9 mouse cellular contexts compared by ENCODE assay signal in genomic region chr17:25222504-25222940, GRCm38 (mm10). TPM values are rescaled to one million over a fixed set of nuclear protein-coding genes. Genes with fewer than 3 reads are reported as not detected.
A peak's percentile ranks its signal among the peaks of the same experiment; 100 is the strongest.
DNase-seq lines count a peak whose midpoint lies in the region; ATAC-seq and TF ChIP-seq lines count a peak whose summit lies in the region.
"Not testable (repeated sequence)": the region's sequence is repeated elsewhere in the genome, so short reads cannot be mapped to it uniquely, and the experiment has no call there.
"Had no signal": no experiment of that assay in that cellular context is flagged by ENCODE, and none has a peak within 500 bp of the region (broad histone marks: within the 10 kb centered on the region; RNA-seq: fewer than 3 reads in every experiment).

No protein-coding gene starts in this region.

- not testable (repeated sequence) for TF ChIP-seq CTCF in brain, embryonic 14.5 days (IDR thresholded peaks at IDR 0.05; ENCODE audit: borderline replicate concordance, extremely low read depth, insufficient read depth, insufficient read length); stomach, postnatal 0 days (IDR thresholded peaks at IDR 0.05; ENCODE audit: low read depth)

- ATAC-seq in embryonic facial prominence, embryonic 15.5 days (ENCODE audit: insufficient number of reproducible peaks, low FRiP score, low TSS enrichment, low read depth) = peak; percentile 76; the same call in 1 of the 2 replicates
- peak; percentile 73 for ATAC-seq in heart, embryonic 13.5 days (ENCODE audit: extremely low read depth, insufficient number of reproducible peaks, low FRiP score, low TSS enrichment)
- ATAC-seq in liver, embryonic 15.5 days (ENCODE audit: insufficient read depth) = peak; percentile 67
- peak; percentile 90 for ATAC-seq in stomach, postnatal 0 days (ENCODE audit: low FRiP score, low TSS enrichment)

- TF ChIP-seq EP300 in stomach, postnatal 0 days (optimal IDR thresholded peaks at IDR 0.05) = not testable (repeated sequence)

- peaks cover 56% of the 10 kb centered on the region for H3K36me3 ChIP-seq in embryonic facial prominence, embryonic 15.5 days
- H3K36me3 ChIP-seq in heart, embryonic 13.5 days = peaks cover 49% of the 10 kb centered on the region
- peaks cover 27% of the 10 kb centered on the region for H3K36me3 ChIP-seq in liver, embryonic 15.5 days (replicated peaks)
- H3K36me3 ChIP-seq in stomach, postnatal 0 days (ENCODE audit: control insufficient read depth, insufficient read depth, low read length) = not testable (repeated sequence)

- not testable (repeated sequence) for H3K27me3 ChIP-seq in embryonic facial prominence, embryonic 15.5 days; heart, embryonic 13.5 days (replicated peaks); liver, embryonic 15.5 days; stomach, postnatal 0 days (ENCODE audit: control insufficient read depth, insufficient read depth, low read length)

- DNase-seq in CD4-positive, CD25-positive, alpha-beta regulatory T cell, adult 2 months (ENCODE audit: low read depth, low spot score) = peak; percentile 55
- DNase-seq in brain, embryonic 14.5 days (ENCODE audit: low read depth) = peak; percentile 6
- peak; percentile 36 for DNase-seq in kidney, adult 9 months
- peak; percentile 26 to 30 for DNase-seq in natural killer cell, adult 2 months (ENCODE audit: low spot score in 2 of 2)
- DNase-seq in stomach, postnatal 0 days (ENCODE audit: low spot score) = not testable (repeated sequence)

- not testable (repeated sequence) for TF ChIP-seq POLR2A in brain, embryonic 14.5 days (IDR thresholded peaks at IDR 0.05; ENCODE audit: borderline replicate concordance, extremely low read depth, insufficient read depth, insufficient read length, poor library complexity, severe bottlenecking)

- peak overlapping the region; percentile 68 for H3K4me2 ChIP-seq in embryonic facial prominence, embryonic 15.5 days (replicated peaks)
- H3K4me2 ChIP-seq in heart, embryonic 13.5 days = peak overlapping the region; percentile 87
- peak overlapping the region; percentile 89 for H3K4me2 ChIP-seq in liver, embryonic 15.5 days
- H3K4me2 ChIP-seq in stomach, postnatal 0 days (replicated peaks; ENCODE audit: low read depth) = peak overlapping the region; percentile 70

- peak overlapping the region; percentile 41 for H3K4me3 ChIP-seq in embryonic facial prominence, embryonic 15.5 days (replicated peaks)
- peak overlapping the region; percentile 61 for H3K4me3 ChIP-seq in heart, embryonic 13.5 days
- peak overlapping the region; percentile 80 for H3K4me3 ChIP-seq in liver, embryonic 15.5 days (replicated peaks)
- H3K4me3 ChIP-seq in stomach, postnatal 0 days (ENCODE audit: low read depth, low read length) = peak overlapping the region; percentile 17; the same call in 1 of the 2 replicates

- 0 out of 2 replicates have a peak overlapping the region, but pooled peaks have one; percentile 25 for H3K27ac ChIP-seq in embryonic facial prominence, embryonic 15.5 days (replicated peaks)
- peak overlapping the region; percentile 77 for H3K27ac ChIP-seq in heart, embryonic 13.5 days (replicated peaks)
- peak overlapping the region; percentile 95 for H3K27ac ChIP-seq in liver, embryonic 15.5 days (replicated peaks)
- H3K27ac ChIP-seq in stomach, postnatal 0 days (replicated peaks) = peak overlapping the region; percentile 50; the same call in 1 of the 2 replicates

- peaks cover 20% of the 10 kb centered on the region for H3K4me1 ChIP-seq in embryonic facial prominence, embryonic 15.5 days
- peaks cover 18% of the 10 kb centered on the region for H3K4me1 ChIP-seq in heart, embryonic 13.5 days
- peaks cover 69% of the 10 kb centered on the region for H3K4me1 ChIP-seq in liver, embryonic 15.5 days (replicated peaks)
- H3K4me1 ChIP-seq in stomach, postnatal 0 days (replicated peaks; ENCODE audit: control insufficient read depth, insufficient read depth) = not testable (repeated sequence)

- not testable (repeated sequence) for H3K9ac ChIP-seq in embryonic facial prominence, embryonic 15.5 days
- peak overlapping the region; percentile 69 for H3K9ac ChIP-seq in heart, embryonic 13.5 days
- H3K9ac ChIP-seq in liver, embryonic 15.5 days = peak overlapping the region; percentile 88
- peak overlapping the region; percentile 50; the same call in 1 of the 2 replicates for H3K9ac ChIP-seq in stomach, postnatal 0 days (ENCODE audit: low read length)

- H3K9me3 ChIP-seq in embryonic facial prominence, embryonic 15.5 days (replicated peaks); heart, embryonic 13.5 days; liver, embryonic 15.5 days (replicated peaks); stomach, postnatal 0 days (ENCODE audit: control insufficient read depth, low read length): not testable (repeated sequence)

- WGBS in embryonic facial prominence, embryonic 15.5 days = 9% methylated on average over 16 of the region's 28 CpGs
- 6% methylated on average over 17 of the region's 28 CpGs for WGBS in heart, embryonic 13.5 days
- 3% methylated on average over 14 of the region's 28 CpGs for WGBS in liver, embryonic 15.5 days (ENCODE audit: insufficient replicate concordance)
- WGBS in stomach, postnatal 0 days = 23% methylated on average over 14 of the region's 28 CpGs

RNA-seq across cellular contexts. Expression of gene Gnptg, which starts 17.4 kb away (rescaled TPM):
- polyA plus RNA-seq in brain, embryonic 14.5 days (2012; rRNA removed) = 75.1 and 108 TPM in 2 replicates
- polyA plus RNA-seq in embryonic facial prominence, embryonic 15.5 days (2015; fragmentation: Nextera tagmentation; extraction: Ambion mirVana) = 40.8 and 42.7 TPM in 2 replicates
- polyA plus RNA-seq in heart, embryonic 13.5 days (2015; fragmentation: Nextera tagmentation; extraction: Ambion mirVana) = 27.9 and 28.2 TPM in 2 replicates
- polyA plus RNA-seq in liver, embryonic 15.5 days (2015; fragmentation: Nextera tagmentation; extraction: Ambion mirVana) = 19.5 and 21.6 TPM in 2 replicates
- polyA plus RNA-seq in stomach, postnatal 0 days (2015; fragmentation: Nextera tagmentation; extraction: Ambion mirVana) = 36.0 and 39.3 TPM in 2 replicates

RNA-seq across cellular contexts. Expression of gene Tsr3, which starts 17.4 kb away (rescaled TPM):
- 40.8 and 54.0 TPM in 2 replicates for polyA plus RNA-seq in brain, embryonic 14.5 days (2012; rRNA removed)
- 50.8 and 53.2 TPM in 2 replicates for polyA plus RNA-seq in embryonic facial prominence, embryonic 15.5 days (2015; fragmentation: Nextera tagmentation; extraction: Ambion mirVana)
- polyA plus RNA-seq in heart, embryonic 13.5 days (2015; fragmentation: Nextera tagmentation; extraction: Ambion mirVana) = 27.4 and 31.7 TPM in 2 replicates
- polyA plus RNA-seq in liver, embryonic 15.5 days (2015; fragmentation: Nextera tagmentation; extraction: Ambion mirVana) = 18.9 and 19.1 TPM in 2 replicates
- 31.3 and 33.7 TPM in 2 replicates for polyA plus RNA-seq in stomach, postnatal 0 days (2015; fragmentation: Nextera tagmentation; extraction: Ambion mirVana)

RNA-seq across cellular contexts. Expression of gene Baiap3, which starts 33.6 kb away (rescaled TPM):
- polyA plus RNA-seq in brain, embryonic 14.5 days (2012; rRNA removed) = 15.6 and 16.6 TPM in 2 replicates
- polyA plus RNA-seq in embryonic facial prominence, embryonic 15.5 days (2015; fragmentation: Nextera tagmentation; extraction: Ambion mirVana) = 1.3 and 1.6 TPM in 2 replicates
- 0.57 and 0.69 TPM in 2 replicates for polyA plus RNA-seq in heart, embryonic 13.5 days (2015; fragmentation: Nextera tagmentation; extraction: Ambion mirVana)
- polyA plus RNA-seq in liver, embryonic 15.5 days (2015; fragmentation: Nextera tagmentation; extraction: Ambion mirVana) = 0.30 and 0.58 TPM in 2 replicates
- polyA plus RNA-seq in stomach, postnatal 0 days (2015; fragmentation: Nextera tagmentation; extraction: Ambion mirVana) = 1.2 and 1.3 TPM in 2 replicates
- polyA plus RNA-seq: macrophage had no signal

RNA-seq across cellular contexts. Expression of gene Unkl, which starts 34.3 kb away (rescaled TPM):
- polyA plus RNA-seq in brain, embryonic 14.5 days (2012; rRNA removed) = 22.3 and 24.1 TPM in 2 replicates
- 9.4 and 10.2 TPM in 2 replicates for polyA plus RNA-seq in embryonic facial prominence, embryonic 15.5 days (2015; fragmentation: Nextera tagmentation; extraction: Ambion mirVana)
- polyA plus RNA-seq in heart, embryonic 13.5 days (2015; fragmentation: Nextera tagmentation; extraction: Ambion mirVana) = 4.3 and 4.5 TPM in 2 replicates
- polyA plus RNA-seq in liver, embryonic 15.5 days (2015; fragmentation: Nextera tagmentation; extraction: Ambion mirVana) = 8.8 and 9.6 TPM in 2 replicates
- polyA plus RNA-seq in stomach, postnatal 0 days (2015; fragmentation: Nextera tagmentation; extraction: Ambion mirVana) = 3.0 and 3.1 TPM in 2 replicates

RNA-seq across cellular contexts. Expression of gene BC003965, which starts 38.2 kb away (rescaled TPM):
- 22.3 and 29.5 TPM in 2 replicates for polyA plus RNA-seq in brain, embryonic 14.5 days (2012; rRNA removed)
- polyA plus RNA-seq in embryonic facial prominence, embryonic 15.5 days (2015; fragmentation: Nextera tagmentation; extraction: Ambion mirVana) = 31.5 and 31.6 TPM in 2 replicates
- polyA plus RNA-seq in heart, embryonic 13.5 days (2015; fragmentation: Nextera tagmentation; extraction: Ambion mirVana) = 22.0 and 25.2 TPM in 2 replicates
- 16.6 and 16.7 TPM in 2 replicates for polyA plus RNA-seq in liver, embryonic 15.5 days (2015; fragmentation: Nextera tagmentation; extraction: Ambion mirVana)
- polyA plus RNA-seq in stomach, postnatal 0 days (2015; fragmentation: Nextera tagmentation; extraction: Ambion mirVana) = 23.1 and 23.6 TPM in 2 replicates

Comparison
In these comparisons a context has a peak if more than half of its experiments do, and no peak if none do; other contexts are left out.
1. H3K27ac ChIP-seq: peak in every context shown above with its lines; median percentile 95 in liver, embryonic 15.5 days; 77 in heart, embryonic 13.5 days; 50 in stomach, postnatal 0 days; 25 in embryonic facial prominence, embryonic 15.5 days.
2. H3K4me3 ChIP-seq: peak in every context shown above with its lines; median percentile 80 in liver, embryonic 15.5 days; 61 in heart, embryonic 13.5 days; 41 in embryonic facial prominence, embryonic 15.5 days; 17 in stomach, postnatal 0 days.